Comparison of ENCODE assay signal across 18 mouse cellular contexts in genomic region chr6:91615022-91615421, GRCm38 (mm10).
DNase-seq lines count a peak whose midpoint lies in the region; ATAC-seq and TF ChIP-seq lines count a peak whose summit lies in the region.
"Had no signal": no experiment of that assay in that cellular context is flagged by ENCODE, and none has a peak within 500 bp of the region (broad histone marks: within the 10 kb centered on the region; RNA-seq: fewer than 3 reads in every experiment).

No protein-coding gene starts in this region.

- TF ChIP-seq EP300 in liver, postnatal 0 days (IDR thresholded peaks at IDR 0.05; ENCODE audit: low read depth): no peak
- no peak for TF ChIP-seq EP300 in stomach, postnatal 0 days (optimal IDR thresholded peaks at IDR 0.05)

- peak; percentile 66 for ATAC-seq in liver, postnatal 0 days
- no peak for ATAC-seq in liver, embryonic 11.5 days (replicated peaks; ENCODE audit: low FRiP score)
- ATAC-seq in intestine, embryonic 16.5 days: 0 out of 2 replicates have a peak, but pooled peaks have one; percentile 39
- peak; percentile 66 for ATAC-seq in stomach, postnatal 0 days (ENCODE audit: low FRiP score, low TSS enrichment)
- ATAC-seq: forebrain, embryonic 14.5 days; hindbrain, postnatal 0 days had no signal

- peak overlapping the region; percentile 60 for H3K27ac ChIP-seq in liver, postnatal 0 days (ENCODE audit: low read depth)
- no peak overlapping the region for H3K27ac ChIP-seq in liver, embryonic 11.5 days (ENCODE audit: low read depth, low read length)
- H3K27ac ChIP-seq in intestine, embryonic 16.5 days (ENCODE audit: low read length): 0 out of 2 replicates have a peak overlapping the region, but pooled peaks have one; percentile 0
- H3K27ac ChIP-seq in stomach, postnatal 0 days (replicated peaks): peak overlapping the region; percentile 45; the same call in 1 of the 2 replicates
- H3K27ac ChIP-seq: heart, embryonic 10.5 days; hindbrain, postnatal 0 days; liver, embryonic 14.5 days had no signal

- H3K4me3 ChIP-seq in liver, postnatal 0 days (ENCODE audit: low read depth, low read length): no peak overlapping the region
- no peak overlapping the region for H3K4me3 ChIP-seq in liver, embryonic 11.5 days (ENCODE audit: low read depth, low read length)
- no peak overlapping the region for H3K4me3 ChIP-seq in intestine, embryonic 16.5 days (ENCODE audit: low read length)
- no peak overlapping the region for H3K4me3 ChIP-seq in stomach, postnatal 0 days (ENCODE audit: low read depth, low read length)
- H3K4me3 ChIP-seq: erythroblast, embryonic 14.5 days; heart, embryonic 10.5 days; neural tube, embryonic 13.5 days had no signal

- H3K4me1 ChIP-seq in liver, postnatal 0 days (ENCODE audit: insufficient read depth): peaks cover 18% of the 10 kb centered on the region; the same call in 1 of the 2 replicates
- peaks cover 6% of the 10 kb centered on the region for H3K4me1 ChIP-seq in liver, embryonic 11.5 days (replicated peaks; ENCODE audit: control insufficient read depth, insufficient read depth, low read length)
- H3K4me1 ChIP-seq in intestine, embryonic 16.5 days (ENCODE audit: control insufficient read depth, insufficient read depth, low read length): peaks cover 11% of the 10 kb centered on the region
- no peaks in the 10 kb centered on the region for H3K4me1 ChIP-seq in stomach, postnatal 0 days (replicated peaks; ENCODE audit: control insufficient read depth, insufficient read depth)

- H3K4me2 ChIP-seq in liver, postnatal 0 days (ENCODE audit: low read depth, low read length): no peak overlapping the region
- no peak overlapping the region for H3K4me2 ChIP-seq in liver, embryonic 11.5 days
- no peak overlapping the region for H3K4me2 ChIP-seq in intestine, embryonic 16.5 days (ENCODE audit: low read depth, low read length)
- H3K4me2 ChIP-seq in stomach, postnatal 0 days (replicated peaks; ENCODE audit: low read depth): no peak overlapping the region
- H3K4me2 ChIP-seq: midbrain, embryonic 11.5 days; neural tube, embryonic 13.5 days had no signal

- no peaks in the 10 kb centered on the region for H3K27me3 ChIP-seq in liver, postnatal 0 days (ENCODE audit: insufficient read depth, low read length)
- H3K27me3 ChIP-seq in liver, embryonic 11.5 days (replicated peaks; ENCODE audit: control insufficient read depth, insufficient read depth, low read length): no peaks in the 10 kb centered on the region
- no peaks in the 10 kb centered on the region for H3K27me3 ChIP-seq in intestine, embryonic 16.5 days (replicated peaks; ENCODE audit: control insufficient read depth, insufficient read depth, low read length)
- H3K27me3 ChIP-seq in stomach, postnatal 0 days (ENCODE audit: control insufficient read depth, insufficient read depth, low read length): no peaks in the 10 kb centered on the region
- H3K27me3 ChIP-seq: neural tube, embryonic 13.5 days had no signal

- H3K36me3 ChIP-seq in liver, postnatal 0 days (replicated peaks; ENCODE audit: insufficient read depth, low read length): no peaks in the 10 kb centered on the region
- H3K36me3 ChIP-seq in liver, embryonic 11.5 days (ENCODE audit: control insufficient read depth, insufficient read depth, low read length): no peaks in the 10 kb centered on the region
- no peaks in the 10 kb centered on the region for H3K36me3 ChIP-seq in intestine, embryonic 16.5 days (ENCODE audit: control insufficient read depth, insufficient read depth, low read length)
- no peaks in the 10 kb centered on the region for H3K36me3 ChIP-seq in stomach, postnatal 0 days (ENCODE audit: control insufficient read depth, insufficient read depth, low read length)
- H3K36me3 ChIP-seq: heart, embryonic 10.5 days; neural tube, embryonic 13.5 days had no signal

- H3K9ac ChIP-seq in liver, postnatal 0 days (replicated peaks): no peak overlapping the region
- no peak overlapping the region for H3K9ac ChIP-seq in liver, embryonic 11.5 days (ENCODE audit: low read depth, low read length)
- no peak overlapping the region for H3K9ac ChIP-seq in intestine, embryonic 16.5 days (ENCODE audit: low read depth, low read length)
- no peak overlapping the region for H3K9ac ChIP-seq in stomach, postnatal 0 days (ENCODE audit: low read length)
- H3K9ac ChIP-seq: liver, embryonic 14.5 days; neural tube, embryonic 13.5 days had no signal

- peak; percentile 40 for DNase-seq in liver, postnatal 0 days
- DNase-seq in liver, embryonic 11.5 days (ENCODE audit: low spot score): no peak
- peak; percentile 70 for DNase-seq in kidney, postnatal 14 days
- DNase-seq in stomach, postnatal 0 days (ENCODE audit: low spot score): peak; percentile 43
- DNase-seq in retina, embryonic 14.5 days (ENCODE audit: low spot score): no peak
- DNase-seq in adrenal gland, postnatal 14 days: no peak
- DNase-seq: embryo, embryonic 11 days; heart, postnatal 14 days; left cerebral cortex, postnatal 4 days; lung, postnatal 14 days had no signal

- TF ChIP-seq CTCF in liver, postnatal 0 days (IDR thresholded peaks at IDR 0.05; ENCODE audit: low read depth): no peak
- no peak for TF ChIP-seq CTCF in stomach, postnatal 0 days (IDR thresholded peaks at IDR 0.05; ENCODE audit: low read depth)

- WGBS in liver, postnatal 0 days (ENCODE audit: insufficient replicate concordance): 47% methylated on average over 2 of the region's 2 CpGs
- WGBS in liver, embryonic 11.5 days: 73% methylated on average over 2 of the region's 2 CpGs
- WGBS in intestine, embryonic 16.5 days: 57% methylated on average over 2 of the region's 2 CpGs
- WGBS in stomach, postnatal 0 days: 46% methylated on average over 2 of the region's 2 CpGs

- no peaks in the 10 kb centered on the region for H3K9me3 ChIP-seq in liver, postnatal 0 days (ENCODE audit: low read length)
- no peaks in the 10 kb centered on the region for H3K9me3 ChIP-seq in liver, embryonic 11.5 days (ENCODE audit: control insufficient read depth, low read length)
- no peaks in the 10 kb centered on the region for H3K9me3 ChIP-seq in intestine, embryonic 16.5 days (ENCODE audit: control insufficient read depth, low read length)
- H3K9me3 ChIP-seq in stomach, postnatal 0 days (ENCODE audit: control insufficient read depth, low read length): no peaks in the 10 kb centered on the region
- H3K9me3 ChIP-seq: heart, embryonic 10.5 days had no signal

Comparison
In these comparisons a context has a peak if more than half of its experiments do, and no peak if none do; other contexts are left out.
1. DNase-seq: peak in liver, postnatal 0 days (single experiment), kidney, postnatal 14 days (single experiment) and stomach, postnatal 0 days (single experiment); none in liver, embryonic 11.5 days (single experiment), retina, embryonic 14.5 days (single experiment) and adrenal gland, postnatal 14 days (single experiment).